Mouse (Mus musculus) E14TG2a.4 (cell line): ENCODE results near the gene Atg2b.

Source experiments
- H3K27me3 ChIP-seq: 2 replicates; pipeline ENCODE4 v1.6.1; 2014; ENCODE audit warnings: low read length, control low read depth; ENCODE audit not compliant: insufficient read depth
- H3K36me3 ChIP-seq: 2 replicates; pipeline ENCODE4 v1.6.1; 2014; ENCODE audit warnings: low read length, control low read depth; ENCODE audit not compliant: insufficient read depth
- H3K4me1 ChIP-seq: replicated peaks from 2 replicates; pipeline ENCODE4 v1.6.1; 2014; ENCODE audit warnings: low read depth, low read length, control low read depth
- H3K4me3 ChIP-seq: replicated peaks from 2 replicates; pipeline ENCODE4 v1.5.1; 2014; ENCODE audit warnings: mild to moderate bottlenecking, low read length
- H3K9me3 ChIP-seq: 2 replicates; pipeline ENCODE4 v1.6.1; 2014; ENCODE audit warnings: low read length, control low read depth
- CTCF ChIP-seq: conservative IDR thresholded peaks from 2 replicates; pipeline ENCODE4 v1.5.1; 2014; ENCODE audit warnings: low read length
- NANOG ChIP-seq: IDR thresholded peaks from 2 replicates; pipeline ENCODE4 v1.6.1; 2014; ENCODE audit warnings: borderline replicate concordance, low read length, mixed read lengths
- POU5F1 ChIP-seq: IDR thresholded peaks from 2 replicates; pipeline ENCODE4 v1.6.1; 2014; ENCODE audit warnings: low read length, borderline replicate concordance

Atg2b gene

GRCm38 (mm10) chr12:105582486-105582885, 102.5 kb downstream of the Atg2b start:
- Histone ChIP-seq H3K9me3 (no peaks in the 10 kb centered on the region), H3K4me1 (peaks cover 79% of the 10 kb centered on the region), H3K4me3 (peak overlapping the region; percentile 47; the same call in 1 of the 2 replicates), H3K27me3 (peaks cover 26% of the 10 kb centered on the region), H3K36me3 (no peaks in the 10 kb centered on the region)
- TF ChIP-seq CTCF (no peak), NANOG (no peak), POU5F1 (no peak)

DNA sequence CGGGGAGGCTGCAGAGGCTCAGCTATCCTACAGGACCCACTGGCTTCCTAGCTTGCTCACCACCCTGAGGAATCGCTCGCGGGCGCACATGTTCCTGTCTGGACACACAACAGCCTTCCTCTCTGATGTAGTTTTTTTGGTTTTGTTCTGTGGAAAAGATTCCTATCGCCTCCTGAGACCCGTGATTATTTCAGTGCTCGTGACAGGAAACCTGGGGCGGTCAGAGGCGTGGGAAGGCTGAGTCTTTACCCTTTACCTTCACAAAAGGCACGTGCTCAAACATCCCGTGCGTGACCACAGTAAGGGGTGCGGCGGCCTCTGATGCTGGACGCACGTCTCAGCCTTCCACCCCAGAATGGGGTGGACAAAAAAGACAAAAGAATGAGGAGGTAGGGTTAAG, 104.5 kb downstream of the Atg2b start:
- H3K27me3 ChIP-seq, result peaks cover 17% of the 10 kb centered on the region
- no peak for TF ChIP-seq CTCF
- TF ChIP-seq POU5F1, result no peak
- no peak for TF ChIP-seq NANOG

GRCm38 (mm10) chr12:105574356-105574755, 110.7 kb downstream of the Atg2b start:
- no peak overlapping the region for H3K4me3 ChIP-seq
- TF ChIP-seq CTCF (no peak), NANOG (no peak), POU5F1 (no peak)
- H3K4me1 ChIP-seq, result peaks cover 59% of the 10 kb centered on the region
- peaks cover 6% of the 10 kb centered on the region; the same call in 1 of the 2 replicates for H3K27me3 ChIP-seq
- H3K36me3 ChIP-seq, result no peaks in the 10 kb centered on the region
- 0 out of 2 replicates have a peak, but pooled peaks cover 3% of the 10 kb centered on the region for H3K9me3 ChIP-seq

More for the DNA sequence above, 104.5 kb downstream of the Atg2b start:
- Histone ChIP-seq H3K9me3 (no peaks in the 10 kb centered on the region), H3K4me1 (peaks cover 76% of the 10 kb centered on the region), H3K36me3 (no peaks in the 10 kb centered on the region), H3K4me3 (peak overlapping the region; percentile 49)

DNA sequence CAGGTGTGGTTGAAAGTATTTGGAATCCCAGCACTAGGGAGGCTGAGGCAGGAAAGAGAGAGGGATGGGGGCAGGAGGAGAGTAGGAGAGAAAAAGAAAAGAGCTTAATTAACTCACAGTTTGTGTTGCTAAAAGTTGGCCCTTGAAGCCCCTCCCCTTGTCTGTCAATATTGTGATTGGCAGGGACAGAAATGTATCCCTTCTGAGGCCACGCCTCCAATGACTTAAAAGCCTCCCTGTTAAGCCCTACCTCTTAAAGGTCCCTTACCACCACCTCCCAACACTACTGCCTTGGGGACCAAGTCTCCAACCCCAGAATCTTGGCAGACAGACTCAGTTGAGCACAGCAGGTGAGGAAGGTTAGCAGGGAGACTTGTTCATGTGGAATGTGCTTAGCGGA, 112.4 kb downstream of the Atg2b start:
- H3K27me3 ChIP-seq, result 0 out of 2 replicates have a peak, but pooled peaks cover 3% of the 10 kb centered on the region
- H3K36me3 ChIP-seq, result no peaks in the 10 kb centered on the region
- no peak for TF ChIP-seq POU5F1
- no peak for TF ChIP-seq CTCF
- no peak for TF ChIP-seq NANOG
- 0 out of 2 replicates have a peak, but pooled peaks cover 3% of the 10 kb centered on the region for H3K9me3 ChIP-seq
- peaks cover 43% of the 10 kb centered on the region for H3K4me1 ChIP-seq
- peak overlapping the region; percentile 41 for H3K4me3 ChIP-seq

- H3K27me3 ChIP-seq, result 0 out of 2 replicates have a peak, but pooled peaks cover 3% of the 10 kb centered on the region
- peaks cover 51% of the 10 kb centered on the region for H3K4me1 ChIP-seq
- 0 out of 2 replicates have a peak, but pooled peaks cover 6% of the 10 kb centered on the region for H3K9me3 ChIP-seq
- TF ChIP-seq CTCF (no peak), POU5F1 (no peak), NANOG (no peak)
- no peaks in the 10 kb centered on the region for H3K36me3 ChIP-seq
- H3K4me3 ChIP-seq, result peak overlapping the region; percentile 41; the same call in 1 of the 2 replicates
These were observed 113.1 kb downstream of the Atg2b start for GRCm38 (mm10) chr12:105571867-105572266.
